ENCODE assay signal across 8 mouse cellular contexts in the genomic region with DNA sequence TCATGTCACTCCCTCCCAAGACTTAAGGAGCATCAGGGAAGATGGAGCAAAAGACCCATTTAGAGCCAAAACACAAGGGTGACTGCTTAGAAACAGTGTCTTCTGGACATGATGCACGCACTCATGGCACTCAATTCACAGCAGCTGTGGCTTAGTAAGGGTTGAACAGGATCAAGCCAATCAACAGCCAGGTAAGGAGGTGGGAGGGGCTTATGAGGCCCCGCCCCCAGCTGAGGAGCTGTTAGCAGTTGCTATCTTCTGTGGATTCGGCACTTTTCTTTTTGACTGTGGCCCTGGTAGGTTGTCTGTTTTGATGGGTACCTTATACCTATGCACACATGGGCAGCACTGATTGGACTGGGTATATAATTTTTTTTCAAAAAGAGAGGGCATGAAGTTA. TPM values are rescaled to one million over a fixed set of nuclear protein-coding genes. Genes with fewer than 3 reads are reported as not detected.
"Had no signal": no experiment of that assay in that cellular context is flagged by ENCODE, and none has a peak within 500 bp of the region (broad histone marks: within the 10 kb centered on the region; RNA-seq: fewer than 3 reads in every experiment).

No protein-coding gene starts in this region.

- H3K9me3 ChIP-seq: limb, embryonic 15.5 days; midbrain, embryonic 13.5 days had no signal

- H3K27ac ChIP-seq: left cerebral cortex, adult 2 months; limb, embryonic 15.5 days; liver, embryonic 14.5 days; midbrain, embryonic 13.5 days; stomach, postnatal 0 days had no signal

- DNase-seq: kidney, adult 18-20 months; lung, adult 18-20 months had no signal

- H3K4me3 ChIP-seq: left cerebral cortex, adult 2 months; limb, embryonic 15.5 days; midbrain, embryonic 13.5 days had no signal

- H3K4me2 ChIP-seq: limb, embryonic 15.5 days; midbrain, embryonic 13.5 days had no signal

- H3K9ac ChIP-seq: limb, embryonic 15.5 days; liver, embryonic 14.5 days; midbrain, embryonic 13.5 days had no signal

- H3K4me1 ChIP-seq: midbrain, embryonic 13.5 days had no signal

- H3K27me3 ChIP-seq: limb, embryonic 15.5 days; midbrain, embryonic 13.5 days had no signal

- ATAC-seq: midbrain, embryonic 13.5 days had no signal

- H3K36me3 ChIP-seq: limb, embryonic 15.5 days; midbrain, embryonic 13.5 days had no signal

RNA-seq across cellular contexts. Expression of a gene that starts 48.3 kb away (rescaled TPM):
- total RNA-seq: neutrophil, adult 5-6 weeks had no signal
